Mouse (Mus musculus): ENCODE measurements around the gene Tmem200a. TPM values are rescaled to one million over a fixed set of nuclear protein-coding genes. Genes with fewer than 3 reads are reported as not detected.

Gene Tmem200a
- total and polyA plus RNA-seq, 3 experiments: 0.33 TPM; not detected in 2

DNA sequence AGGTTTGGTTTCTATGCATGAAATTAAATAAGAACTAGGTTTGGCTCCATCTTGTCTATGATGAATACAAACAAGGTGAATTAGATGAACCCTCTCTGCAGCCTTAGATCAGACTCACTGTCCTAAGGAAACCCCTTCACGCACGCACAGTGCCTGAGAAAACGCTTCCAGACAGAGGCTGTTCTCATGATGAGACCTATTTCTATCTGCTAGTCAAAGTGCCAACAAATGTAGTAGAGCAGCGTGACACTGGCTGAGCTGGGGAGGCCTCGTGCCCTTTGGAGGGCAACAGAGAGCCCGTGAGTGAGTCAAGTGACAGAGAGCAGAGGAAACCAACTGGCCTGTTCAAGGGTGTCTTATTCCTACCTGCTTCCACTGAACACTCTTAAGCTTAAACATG is 73.4 kb downstream of the Tmem200a start:
- DNase-seq (ENCODE audit: low spot score): no peak
- Histone ChIP-seq H3K4me3 (ENCODE audit: low read depth, low read length) (no peak overlapping the region), H3K9me3 (replicated peaks) (peaks cover 14% of the 10 kb centered on the region; the same call in 1 of the 2 replicates), H3K4me1 (ENCODE audit: insufficient read depth, low read depth, low read length) (no peaks in the 10 kb centered on the region), H3K27me3 (ENCODE audit: insufficient read depth, low read length) (no peaks in the 10 kb centered on the region), H3K36me3 (replicated peaks) (no peaks in the 10 kb centered on the region)
- TF ChIP-seq CTCF (IDR thresholded peaks at IDR 0.05; ENCODE audit: low read depth, low read length) (no peak), TAL1 (conservative IDR thresholded peaks at IDR 0.05; ENCODE audit: low read depth, low read length) (no peak), GATA2 (IDR thresholded peaks at IDR 0.05; ENCODE audit: borderline replicate concordance, low read depth, low read length) (no peak), GATA1 (IDR thresholded peaks at IDR 0.05; ENCODE audit: borderline replicate concordance, low read length) (no peak), POLR2AphosphoS5 (IDR thresholded peaks at IDR 0.05; ENCODE audit: insufficient replicate concordance, low read depth, low read length) (no peak)
- ATAC-seq (ENCODE audit: extremely low read depth, insufficient number of reproducible peaks, low FRiP score, poor library complexity, severe bottlenecking): no peak

- H3K4me1 ChIP-seq (ENCODE audit: insufficient read depth, low read depth, low read length): no peaks in the 10 kb centered on the region
- DNase-seq (ENCODE audit: low spot score) (no peak), ATAC-seq (ENCODE audit: extremely low read depth, insufficient number of reproducible peaks, low FRiP score, poor library complexity, severe bottlenecking) (no peak)
- TF ChIP-seq TAL1 (conservative IDR thresholded peaks at IDR 0.05; ENCODE audit: low read depth, low read length) (no peak), GATA1 (IDR thresholded peaks at IDR 0.05; ENCODE audit: borderline replicate concordance, low read length) (no peak), POLR2AphosphoS5 (IDR thresholded peaks at IDR 0.05; ENCODE audit: insufficient replicate concordance, low read depth, low read length) (no peak), CTCF (IDR thresholded peaks at IDR 0.05; ENCODE audit: low read depth, low read length) (no peak), GATA2 (IDR thresholded peaks at IDR 0.05; ENCODE audit: borderline replicate concordance, low read depth, low read length) (no peak)
- H3K36me3 ChIP-seq (replicated peaks): no peaks in the 10 kb centered on the region
- H3K9me3 ChIP-seq (replicated peaks): peaks cover 19% of the 10 kb centered on the region
- no peak overlapping the region for H3K4me3 ChIP-seq (ENCODE audit: low read depth, low read length)
- no peaks in the 10 kb centered on the region for H3K27me3 ChIP-seq (ENCODE audit: insufficient read depth, low read length)
Measured at GRCm38 (mm10) chr10:26000893-26001292, 78.0 kb downstream of the Tmem200a start.

GRCm38 (mm10) chr10:25999291-25999930 is 79.4 kb downstream of the Tmem200a start:
- Histone ChIP-seq H3K27me3 (ENCODE audit: insufficient read depth, low read length) (no peaks in the 10 kb centered on the region), H3K4me3 (ENCODE audit: low read depth, low read length) (no peak overlapping the region), H3K9me3 (replicated peaks) (peaks cover 21% of the 10 kb centered on the region), H3K36me3 (replicated peaks) (no peaks in the 10 kb centered on the region), H3K4me1 (ENCODE audit: insufficient read depth, low read depth, low read length) (no peaks in the 10 kb centered on the region)
- ATAC-seq (ENCODE audit: extremely low read depth, insufficient number of reproducible peaks, low FRiP score, poor library complexity, severe bottlenecking) (no peak), DNase-seq (ENCODE audit: low spot score) (no peak)
- no peak for TF ChIP-seq TAL1 (conservative IDR thresholded peaks at IDR 0.05; ENCODE audit: low read depth, low read length)
- TF ChIP-seq GATA2 (IDR thresholded peaks at IDR 0.05; ENCODE audit: borderline replicate concordance, low read depth, low read length): no peak
- TF ChIP-seq GATA1 (IDR thresholded peaks at IDR 0.05; ENCODE audit: borderline replicate concordance, low read length): no peak
- TF ChIP-seq POLR2AphosphoS5 (IDR thresholded peaks at IDR 0.05; ENCODE audit: insufficient replicate concordance, low read depth, low read length): no peak
- no peak for TF ChIP-seq CTCF (IDR thresholded peaks at IDR 0.05; ENCODE audit: low read depth, low read length)

DNA sequence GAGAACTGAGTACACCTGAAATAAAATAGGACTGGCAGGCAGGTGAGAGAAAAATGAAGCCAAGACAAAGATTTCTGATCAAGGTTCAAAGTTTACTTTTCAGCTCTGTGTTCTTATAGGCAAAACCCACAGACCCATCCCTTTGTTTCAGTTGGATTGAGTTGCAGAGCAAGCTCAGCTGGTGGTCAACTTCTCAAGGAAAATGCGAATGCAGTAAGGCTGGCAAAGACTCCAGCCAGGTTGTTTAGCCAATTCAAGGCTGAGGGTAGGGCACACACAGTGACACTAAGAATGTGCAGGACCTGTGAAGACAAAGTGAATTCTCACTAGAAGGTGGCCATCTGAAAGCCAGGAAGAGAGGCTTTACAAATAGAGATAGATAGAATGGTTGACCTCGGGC is 94.8 kb downstream of the Tmem200a start:
- no peak for ATAC-seq (ENCODE audit: extremely low read depth, insufficient number of reproducible peaks, low FRiP score, poor library complexity, severe bottlenecking)
- no peak for DNase-seq (ENCODE audit: low spot score)
- no peaks in the 10 kb centered on the region for H3K27me3 ChIP-seq (ENCODE audit: insufficient read depth, low read length)
- no peak for TF ChIP-seq TAL1 (conservative IDR thresholded peaks at IDR 0.05; ENCODE audit: low read depth, low read length)
- no peaks in the 10 kb centered on the region for H3K36me3 ChIP-seq (replicated peaks)
- H3K4me3 ChIP-seq (ENCODE audit: low read depth, low read length): no peak overlapping the region
- no peaks in the 10 kb centered on the region for H3K9me3 ChIP-seq (replicated peaks)
- H3K4me1 ChIP-seq (ENCODE audit: insufficient read depth, low read depth, low read length): no peaks in the 10 kb centered on the region

DNA sequence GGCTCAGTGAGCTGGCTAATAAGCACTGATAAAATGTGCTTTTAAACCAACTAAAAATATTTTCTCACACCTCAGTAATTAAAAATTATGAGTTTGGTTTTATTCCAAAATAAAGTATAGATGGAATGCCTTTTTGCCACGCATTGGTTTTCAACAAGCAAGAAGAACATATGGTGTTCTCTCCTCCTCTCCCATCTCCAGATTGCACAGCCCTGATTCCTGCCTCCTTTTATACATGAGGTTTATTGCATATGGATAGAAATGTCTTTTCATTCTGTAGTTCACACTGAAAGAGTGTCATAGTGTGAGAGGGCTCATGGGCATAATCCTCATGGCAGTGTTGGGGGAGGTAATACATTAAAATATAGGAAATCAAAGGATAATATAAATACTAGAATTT is 96.2 kb downstream of the Tmem200a start:
- H3K4me3 ChIP-seq (ENCODE audit: low read depth, low read length): no peak overlapping the region
- H3K36me3 ChIP-seq (replicated peaks): no peaks in the 10 kb centered on the region
- no peak for ATAC-seq (ENCODE audit: extremely low read depth, insufficient number of reproducible peaks, low FRiP score, poor library complexity, severe bottlenecking)
- no peaks in the 10 kb centered on the region for H3K27me3 ChIP-seq (ENCODE audit: insufficient read depth, low read length)
- H3K9me3 ChIP-seq (replicated peaks): peaks cover 4% of the 10 kb centered on the region; the same call in 1 of the 2 replicates
- no peaks in the 10 kb centered on the region for H3K4me1 ChIP-seq (ENCODE audit: insufficient read depth, low read depth, low read length)
- no peak for TF ChIP-seq POLR2AphosphoS5 (IDR thresholded peaks at IDR 0.05; ENCODE audit: insufficient replicate concordance, low read depth, low read length)
- TF ChIP-seq GATA2 (IDR thresholded peaks at IDR 0.05; ENCODE audit: borderline replicate concordance, low read depth, low read length): no peak
- TF ChIP-seq TAL1 (conservative IDR thresholded peaks at IDR 0.05; ENCODE audit: low read depth, low read length): no peak
- no peak for TF ChIP-seq GATA1 (IDR thresholded peaks at IDR 0.05; ENCODE audit: borderline replicate concordance, low read length)
- TF ChIP-seq CTCF (IDR thresholded peaks at IDR 0.05; ENCODE audit: low read depth, low read length): no peak
- DNase-seq (ENCODE audit: low spot score): no peak

DNA sequence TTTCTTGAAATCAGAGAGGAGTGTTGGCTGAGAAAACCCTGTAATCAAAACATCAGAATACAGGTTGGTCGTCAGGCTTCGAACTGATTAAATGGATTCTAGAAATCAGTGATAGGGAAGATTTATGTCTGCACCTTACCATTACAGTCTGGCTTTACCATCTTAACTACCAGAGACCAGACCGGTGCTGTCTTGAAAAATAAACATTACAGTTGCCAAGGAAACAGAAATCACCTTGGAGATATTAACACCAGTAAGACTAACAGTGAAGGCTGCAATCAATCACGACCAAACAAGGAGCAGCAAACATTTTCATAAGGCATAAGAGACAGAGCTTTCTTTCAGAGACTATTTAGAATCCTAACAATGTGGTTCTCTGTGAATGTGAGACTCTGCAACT is 116.0 kb downstream of the Tmem200a start:
- no peak overlapping the region for H3K4me3 ChIP-seq (ENCODE audit: low read depth, low read length)
- TF ChIP-seq CTCF (IDR thresholded peaks at IDR 0.05; ENCODE audit: low read depth, low read length) (no peak), TAL1 (conservative IDR thresholded peaks at IDR 0.05; ENCODE audit: low read depth, low read length) (no peak), GATA1 (IDR thresholded peaks at IDR 0.05; ENCODE audit: borderline replicate concordance, low read length) (no peak), POLR2AphosphoS5 (IDR thresholded peaks at IDR 0.05; ENCODE audit: insufficient replicate concordance, low read depth, low read length) (no peak), GATA2 (IDR thresholded peaks at IDR 0.05; ENCODE audit: borderline replicate concordance, low read depth, low read length) (no peak)
- no peaks in the 10 kb centered on the region for H3K27me3 ChIP-seq (ENCODE audit: insufficient read depth, low read length)
- peaks cover 5% of the 10 kb centered on the region for H3K9me3 ChIP-seq (replicated peaks)
- H3K36me3 ChIP-seq (replicated peaks): no peaks in the 10 kb centered on the region
- DNase-seq (ENCODE audit: low spot score): no peak
- no peaks in the 10 kb centered on the region for H3K4me1 ChIP-seq (ENCODE audit: insufficient read depth, low read depth, low read length)
- ATAC-seq (ENCODE audit: extremely low read depth, insufficient number of reproducible peaks, low FRiP score, poor library complexity, severe bottlenecking): no peak
